19 mouse cellular contexts compared by ENCODE assay signal in genomic region chr6:34542866-34543265, GRCm38 (mm10). TPM values are rescaled to one million over a fixed set of nuclear protein-coding genes. Genes with fewer than 3 reads are reported as not detected.
A peak's percentile ranks its signal among the peaks of the same experiment; 100 is the strongest.
DNase-seq lines count a peak whose midpoint lies in the region; ATAC-seq and TF ChIP-seq lines count a peak whose summit lies in the region.
"Had no signal": no experiment of that assay in that cellular context is flagged by ENCODE, and none has a peak within 500 bp of the region (broad histone marks: within the 10 kb centered on the region; RNA-seq: fewer than 3 reads in every experiment).

No protein-coding gene starts in this region.

- H3K27ac ChIP-seq in embryonic facial prominence, embryonic 14.5 days (replicated peaks; ENCODE audit: low read depth, low read length), result peak overlapping the region; percentile 77
- H3K27ac ChIP-seq in limb, embryonic 14.5 days (replicated peaks; ENCODE audit: low read depth, low read length), result no peak overlapping the region
- H3K27ac ChIP-seq in thymus, adult 2 months (ENCODE audit: control insufficient read depth, insufficient read depth, low read length), result no peak overlapping the region
- H3K27ac ChIP-seq: hindbrain, embryonic 14.5 days; kidney, embryonic 15.5 days; liver, embryonic 14.5 days; neural tube, embryonic 12.5 days had no signal

- TF ChIP-seq CTCF in thymus, adult 2 months (IDR thresholded peaks at IDR 0.05; ENCODE audit: borderline replicate concordance, control insufficient read depth, extremely low read depth, insufficient read depth, low read length, poor library complexity), result no peak

- no peak for ATAC-seq in embryonic facial prominence, embryonic 14.5 days (ENCODE audit: low read depth)
- ATAC-seq in limb, embryonic 14.5 days (ENCODE audit: low FRiP score, low read depth), result no peak
- ATAC-seq: forebrain, postnatal 0 days had no signal

- WGBS in embryonic facial prominence, embryonic 14.5 days, result 50% methylated on average over 4 of the region's 4 CpGs
- 53% methylated on average over 4 of the region's 4 CpGs for WGBS in limb, embryonic 14.5 days
- 85% methylated on average over 4 of the region's 4 CpGs for WGBS in thymus, adult 2 months

- peak; percentile 25 for DNase-seq in adrenal gland, postnatal 14 days
- no peak for DNase-seq in adrenal gland, postnatal 25 days
- DNase-seq in embryonic facial prominence, embryonic 14.5 days (ENCODE audit: low spot score), result peak; percentile 30
- DNase-seq in limb, embryonic 14.5 days (ENCODE audit: low spot score), result peak; percentile 27
- peak; percentile 73 for DNase-seq in lung, postnatal 25 days (ENCODE audit: low spot score)
- DNase-seq in thymus, adult 2 months, result no peak
- DNase-seq in right cerebral cortex, adult 2 months (ENCODE audit: low spot score in 2 of 2), result no peak
- no peak for DNase-seq in urinary bladder, adult 18-20 months (ENCODE audit: low spot score in 2 of 2)
- DNase-seq: cerebellum, adult 11-12 months; forebrain, postnatal 0 days; heart, postnatal 14 days; thymus, postnatal 25 days had no signal

- H3K9me3 ChIP-seq in embryonic facial prominence, embryonic 14.5 days (ENCODE audit: control insufficient read depth, low read length), result no peaks in the 10 kb centered on the region
- H3K9me3 ChIP-seq in limb, embryonic 14.5 days (ENCODE audit: control insufficient read depth, low read length), result no peaks in the 10 kb centered on the region
- H3K9me3 ChIP-seq: kidney, embryonic 15.5 days; neural tube, embryonic 12.5 days had no signal

- H3K4me2 ChIP-seq in embryonic facial prominence, embryonic 14.5 days (ENCODE audit: low read depth, low read length), result no peak overlapping the region; the same call in none of the 2 replicates
- H3K4me2 ChIP-seq in limb, embryonic 14.5 days (replicated peaks; ENCODE audit: low read depth, low read length, severe bottlenecking), result no peak overlapping the region

- no peaks in the 10 kb centered on the region for H3K36me3 ChIP-seq in embryonic facial prominence, embryonic 14.5 days (ENCODE audit: control insufficient read depth, insufficient read depth, low read length)
- no peaks in the 10 kb centered on the region for H3K36me3 ChIP-seq in limb, embryonic 14.5 days (ENCODE audit: control insufficient read depth, insufficient read depth, low read length)
- no peaks in the 10 kb centered on the region for H3K36me3 ChIP-seq in thymus, adult 2 months (ENCODE audit: control insufficient read depth, insufficient read depth, low read length)
- H3K36me3 ChIP-seq: kidney, embryonic 15.5 days; neural tube, embryonic 12.5 days had no signal

- H3K4me3 ChIP-seq in embryonic facial prominence, embryonic 14.5 days (ENCODE audit: low read depth, low read length), result no peak overlapping the region
- no peak overlapping the region for H3K4me3 ChIP-seq in limb, embryonic 14.5 days (replicated peaks; ENCODE audit: low read length)
- H3K4me3 ChIP-seq in thymus, adult 2 months (ENCODE audit: control insufficient read depth, insufficient read depth, low read length), result no peak overlapping the region
- H3K4me3 ChIP-seq: kidney, embryonic 15.5 days; neural tube, embryonic 12.5 days had no signal

- no peaks in the 10 kb centered on the region for H3K27me3 ChIP-seq in embryonic facial prominence, embryonic 14.5 days (replicated peaks; ENCODE audit: control insufficient read depth, insufficient read depth, low read length)
- no peaks in the 10 kb centered on the region for H3K27me3 ChIP-seq in limb, embryonic 14.5 days (ENCODE audit: control insufficient read depth, insufficient read depth, low read length)
- H3K27me3 ChIP-seq in thymus, adult 2 months (ENCODE audit: control insufficient read depth, insufficient read depth, low read length), result no peaks in the 10 kb centered on the region
- H3K27me3 ChIP-seq: CH12.LX; kidney, embryonic 15.5 days; neural tube, embryonic 12.5 days had no signal

- TF ChIP-seq POLR2A in limb, embryonic 14.5 days (IDR thresholded peaks at IDR 0.05; ENCODE audit: borderline replicate concordance, extremely low read depth, insufficient read depth, insufficient read length), result no peak
- no peak for TF ChIP-seq POLR2A in thymus, adult 2 months (IDR thresholded peaks at IDR 0.05; ENCODE audit: control insufficient read depth, extremely low read depth, insufficient read depth, low read length, poor library complexity)

- H3K4me1 ChIP-seq in embryonic facial prominence, embryonic 14.5 days (ENCODE audit: control insufficient read depth, insufficient read depth, low read length), result peaks cover 26% of the 10 kb centered on the region
- H3K4me1 ChIP-seq in limb, embryonic 14.5 days (ENCODE audit: control insufficient read depth, insufficient read depth, low read length), result peaks cover 18% of the 10 kb centered on the region
- no peaks in the 10 kb centered on the region for H3K4me1 ChIP-seq in thymus, adult 2 months (replicated peaks; ENCODE audit: control insufficient read depth, insufficient read depth, low read length)

- no peak overlapping the region for H3K9ac ChIP-seq in embryonic facial prominence, embryonic 14.5 days (ENCODE audit: low read depth, low read length)
- no peak overlapping the region for H3K9ac ChIP-seq in limb, embryonic 14.5 days (ENCODE audit: low read depth, low read length, severe bottlenecking)
- H3K9ac ChIP-seq: forebrain, postnatal 0 days; hindbrain, embryonic 14.5 days; kidney, embryonic 15.5 days; liver, embryonic 14.5 days; neural tube, embryonic 12.5 days had no signal

RNA-seq across cellular contexts. Expression of gene Cald1, which starts 55.4 kb away (rescaled TPM):
- 99.5 and 102 TPM in 2 replicates for total RNA-seq in adrenal gland, postnatal 14 days (2021)
- 58.7 and 73.2 TPM in 2 replicates for total RNA-seq in adrenal gland, postnatal 25 days (2021)
- polyA plus RNA-seq in embryonic facial prominence, embryonic 14.5 days (2014; fragmentation: Nextera tagmentation; extraction: Ambion mirVana), result 227 and 238 TPM in 2 replicates
- 104 and 127 TPM in 2 replicates for polyA plus RNA-seq in limb, embryonic 14.5 days (2012; rRNA removed)
- 231 and 262 TPM in 2 replicates for polyA plus RNA-seq in limb, embryonic 14.5 days (2014; fragmentation: Nextera tagmentation; extraction: Ambion mirVana)
- polyA plus RNA-seq in thymus, adult 2 months (2012; rRNA removed), result 3.4 and 4.4 TPM in 2 replicates
- total RNA-seq: common myeloid progenitor, adult 5-6 weeks; megakaryocyte-erythroid progenitor cell, adult 5-6 weeks had no signal

Comparison
In these comparisons a context has a peak if more than half of its experiments do, and no peak if none do; other contexts are left out.
1. DNase-seq: peak in adrenal gland, postnatal 14 days (single experiment), embryonic facial prominence, embryonic 14.5 days (single experiment), limb, embryonic 14.5 days (single experiment) and lung, postnatal 25 days (single experiment); none in adrenal gland, postnatal 25 days (single experiment), thymus, adult 2 months (single experiment), right cerebral cortex, adult 2 months (0 of 2) and urinary bladder, adult 18-20 months (0 of 2).
2. RNA of gene Cald1, which starts 55.4 kb away (polyA plus RNA-seq): 104 to 262 TPM in limb, embryonic 14.5 days and 227 to 238 TPM in embryonic facial prominence, embryonic 14.5 days; 3.4 to 4.4 TPM in thymus, adult 2 months; every median in the first group is over 10 times any median in the second.